Mouse (Mus musculus) heart, adult 8-10 months (tissue): Measurements from ENCODE around the gene Itga6. TPM values are rescaled to one million over a fixed set of nuclear protein-coding genes. Genes with fewer than 3 reads are reported as not detected.

Experiments
- DNase-seq: peaks from one replicate; pipeline ENCODE4 v3.0.0; 2022; ENCODE audit warnings: low spot score
- total RNA-seq, 4 experiments: library from RNA; stranded (reverse); gene quantifications; 2 replicates each; pipeline ENCODE4 v1.2.4; 2022

Itga6 gene
- total RNA-seq, 4 experiments from 2014 or later, result 29.1 to 67.1 (median 46.3) TPM

DNA sequence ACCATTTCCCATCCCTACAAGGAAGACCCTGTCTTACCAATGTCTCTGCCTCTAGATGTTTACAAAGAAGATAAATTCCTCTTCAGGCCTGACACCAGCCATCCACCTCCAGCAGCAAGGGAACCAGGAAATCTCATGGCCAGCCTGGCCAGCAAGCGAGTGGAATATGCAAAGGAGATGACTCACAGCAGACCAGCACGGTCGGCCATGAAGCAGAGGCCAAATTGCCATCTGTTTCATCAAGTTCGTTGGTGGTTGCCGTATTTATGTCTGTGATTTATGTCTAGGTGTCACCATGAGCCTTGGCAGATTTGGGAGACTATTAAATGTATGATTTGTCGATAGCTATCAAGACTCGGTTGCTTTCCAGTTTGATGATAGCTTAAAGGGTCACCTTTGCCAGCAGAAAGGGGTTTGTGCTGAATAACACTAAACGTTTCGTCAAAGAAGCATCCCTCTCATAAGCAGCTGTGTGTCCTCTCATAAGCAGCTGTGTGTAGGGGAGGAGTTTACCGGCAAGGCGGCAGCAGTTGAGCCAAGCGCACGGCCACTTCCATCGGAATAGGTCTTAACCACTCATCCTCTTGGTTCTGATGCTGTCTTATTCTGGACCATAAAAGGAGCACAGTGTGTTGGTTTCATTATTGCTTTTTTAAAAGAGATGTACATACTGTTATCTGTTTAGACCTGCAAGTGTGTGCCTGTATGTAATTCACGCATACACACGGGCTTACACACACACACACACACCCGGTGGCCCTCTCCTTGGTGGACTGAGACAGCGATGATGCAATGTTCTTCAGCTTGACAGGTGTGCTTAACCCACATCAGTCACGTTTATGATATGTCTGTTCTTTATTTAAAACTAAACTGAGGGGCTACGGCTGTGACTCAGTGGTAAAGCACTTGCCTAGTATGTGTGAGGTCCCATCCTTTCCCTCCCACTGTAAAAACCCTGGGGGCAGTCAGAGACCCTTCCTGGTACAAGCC is 14.5 kb upstream of the Itga6 start:
- no peak for DNase-seq

DNA sequence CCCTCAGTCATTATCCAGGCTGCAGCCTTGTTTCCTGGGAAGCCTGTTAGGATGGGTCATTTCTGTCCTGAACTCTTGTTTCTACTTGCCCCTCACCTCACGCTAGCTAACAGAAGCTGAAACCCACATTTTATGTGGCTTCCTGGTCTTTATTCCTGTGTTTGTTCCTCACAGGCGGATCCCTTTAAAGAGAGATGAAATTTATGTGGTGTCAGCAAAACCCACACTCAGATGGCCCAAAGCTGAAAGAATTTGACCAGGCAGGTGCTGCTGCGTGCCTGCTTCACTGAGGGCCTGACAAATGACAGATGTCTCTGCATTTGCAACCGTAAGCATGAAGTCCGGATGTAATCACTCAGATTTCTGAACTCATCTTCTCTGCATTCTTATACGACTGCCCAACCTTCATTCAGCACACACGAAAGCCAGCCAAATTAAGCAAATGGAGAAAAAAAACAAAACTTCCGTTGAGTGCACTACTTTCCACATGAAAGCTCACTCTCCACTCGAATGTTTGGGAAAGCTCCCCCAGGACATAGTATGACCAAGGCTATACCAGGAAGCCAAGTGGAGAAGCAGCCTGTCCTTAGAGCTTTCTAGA is 10.5 kb upstream of the Itga6 start:
- no peak for DNase-seq

DNA sequence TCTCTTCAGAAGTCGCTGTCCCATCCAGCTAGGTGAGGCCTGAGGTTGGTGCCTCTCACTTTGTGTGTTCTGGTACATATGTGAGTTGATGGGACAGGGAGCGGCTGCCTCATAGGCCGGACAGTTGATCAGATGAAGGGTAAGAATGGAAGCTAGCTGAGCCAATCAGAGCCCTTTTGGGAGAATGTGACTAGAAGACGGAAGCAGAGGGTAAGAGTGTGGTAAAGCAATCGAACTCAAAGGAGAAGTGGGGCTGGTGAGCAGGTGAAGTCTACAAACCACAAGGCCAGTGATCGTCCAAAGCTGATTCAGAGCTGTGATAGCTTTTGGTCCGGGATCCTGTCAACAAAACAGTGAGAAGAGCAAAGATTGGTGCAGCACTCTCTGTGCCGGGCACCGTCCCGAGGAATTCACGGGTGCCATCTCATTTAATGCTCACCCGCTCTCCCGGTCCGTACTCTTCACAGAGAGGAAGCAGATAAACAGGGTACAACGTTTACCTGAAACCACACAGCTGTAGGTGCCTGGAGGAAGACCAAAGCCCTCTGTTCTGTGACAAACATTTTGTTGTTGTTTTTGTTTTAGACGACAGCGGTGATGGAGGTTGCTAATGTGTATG is 9.8 kb upstream of the Itga6 start:
- no peak for DNase-seq

DNA sequence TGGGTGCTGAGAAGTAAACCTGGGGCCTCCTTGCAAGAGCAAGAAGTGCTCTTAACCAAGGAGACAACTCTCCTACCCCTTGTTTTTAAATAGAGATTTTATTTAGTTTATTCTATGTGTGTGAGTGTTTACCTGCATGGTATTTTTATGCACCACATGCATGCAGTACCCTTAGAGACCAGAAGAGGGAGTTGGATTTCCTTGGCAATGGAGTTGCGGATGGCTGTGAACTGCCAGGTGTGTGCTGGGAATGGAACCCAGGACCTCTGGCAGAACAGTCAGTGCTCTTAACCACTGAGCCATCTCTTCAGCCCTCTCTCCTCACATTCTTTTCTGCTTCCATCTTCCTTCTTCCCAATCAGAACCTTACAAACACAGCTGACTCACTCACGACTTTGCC is 9.2 kb upstream of the Itga6 start:
- DNase-seq, result no peak

DNA sequence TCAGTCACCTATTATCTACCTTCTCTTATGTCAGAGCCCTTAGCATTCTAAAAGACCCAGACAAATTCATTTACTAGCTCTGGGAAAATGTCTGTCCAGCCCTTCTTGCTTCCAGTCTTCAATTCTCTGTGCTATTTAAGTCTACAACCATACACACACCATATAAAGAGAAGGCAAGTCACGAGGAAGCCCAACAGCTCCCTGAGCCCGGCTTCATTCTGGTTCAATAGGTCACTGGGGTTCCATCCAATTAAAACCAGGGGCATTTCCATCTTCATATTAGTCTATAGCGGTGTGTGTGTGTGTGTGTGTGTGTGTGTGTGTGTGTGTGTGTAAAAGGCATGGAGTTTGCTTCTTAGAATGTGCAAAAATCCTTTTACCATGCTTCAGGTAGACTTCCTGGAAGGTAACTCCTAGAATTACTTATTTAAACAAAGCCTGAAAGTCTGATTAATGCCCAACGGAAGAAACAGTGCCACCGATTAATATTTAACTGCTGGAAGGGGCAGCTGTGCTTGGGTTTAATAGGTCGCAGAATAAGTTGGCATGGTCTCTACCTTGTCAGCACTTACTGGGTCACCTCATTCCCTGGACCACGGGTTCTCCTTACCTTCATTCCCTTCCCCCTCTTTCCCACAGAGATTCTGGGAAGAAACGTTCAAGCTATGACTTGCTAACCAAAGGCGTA is 6.1 kb upstream of the Itga6 start:
- DNase-seq, result no peak

DNA sequence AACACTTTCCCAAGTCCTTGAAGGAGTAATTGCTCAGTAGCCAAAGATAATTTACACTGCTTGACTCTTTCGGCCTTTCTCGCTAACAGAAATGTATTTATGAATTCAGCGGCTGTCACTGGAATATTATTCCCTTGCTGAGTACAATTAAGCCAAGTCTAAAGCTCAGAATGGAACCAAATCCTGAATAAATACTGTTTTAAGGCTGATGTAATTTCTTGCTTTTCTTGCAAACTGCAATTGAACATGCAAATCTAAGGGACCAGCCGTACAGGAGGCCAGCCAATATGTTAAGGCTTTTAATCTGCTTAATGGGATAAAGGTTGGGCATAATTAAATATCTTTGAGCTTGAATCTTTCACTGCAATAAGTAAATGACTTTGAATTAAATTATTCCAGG is 2.9 kb upstream of the Itga6 start:
- DNase-seq, result no peak

DNA sequence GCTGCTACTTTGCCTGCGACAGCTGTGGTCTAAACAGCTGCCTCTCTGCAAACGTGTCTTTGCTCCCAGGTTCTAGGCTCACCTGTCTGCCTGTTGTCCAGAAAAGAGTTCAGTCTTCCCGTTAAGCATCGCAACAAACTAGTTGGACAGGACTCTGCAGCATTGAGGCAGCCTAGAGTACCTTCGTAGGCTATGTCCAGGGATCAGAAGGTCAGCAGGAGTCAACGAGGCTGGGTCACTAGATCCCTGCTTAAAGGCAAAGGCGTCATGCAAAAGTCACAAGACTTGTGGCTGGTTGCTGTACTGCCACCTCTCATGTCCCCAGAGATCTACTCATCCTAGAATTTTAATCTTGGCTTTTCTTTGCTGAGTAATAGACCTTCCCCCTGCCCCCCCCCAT is 2.0 kb upstream of the Itga6 start:
- no peak for DNase-seq

DNA sequence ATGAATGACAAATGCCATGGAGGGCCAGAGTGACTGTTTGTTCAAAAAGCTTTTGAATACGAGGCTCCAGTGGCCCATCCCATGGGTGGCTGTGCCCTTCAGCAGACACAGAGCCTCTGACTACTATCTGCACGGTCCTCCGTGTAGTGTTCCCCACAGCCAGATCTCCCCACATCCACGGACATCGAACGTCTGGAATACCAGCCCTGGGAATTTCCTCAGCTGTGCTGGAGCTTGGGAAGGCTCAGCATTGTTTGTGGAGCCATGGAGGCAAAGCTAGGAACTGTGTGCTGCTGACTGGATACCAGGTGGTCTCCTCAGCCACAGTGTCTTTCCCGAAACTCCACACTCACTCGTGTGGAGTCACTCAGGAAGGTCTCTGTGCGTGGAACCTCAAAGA is 1.1 kb upstream of the Itga6 start:
- no peak for DNase-seq

DNA sequence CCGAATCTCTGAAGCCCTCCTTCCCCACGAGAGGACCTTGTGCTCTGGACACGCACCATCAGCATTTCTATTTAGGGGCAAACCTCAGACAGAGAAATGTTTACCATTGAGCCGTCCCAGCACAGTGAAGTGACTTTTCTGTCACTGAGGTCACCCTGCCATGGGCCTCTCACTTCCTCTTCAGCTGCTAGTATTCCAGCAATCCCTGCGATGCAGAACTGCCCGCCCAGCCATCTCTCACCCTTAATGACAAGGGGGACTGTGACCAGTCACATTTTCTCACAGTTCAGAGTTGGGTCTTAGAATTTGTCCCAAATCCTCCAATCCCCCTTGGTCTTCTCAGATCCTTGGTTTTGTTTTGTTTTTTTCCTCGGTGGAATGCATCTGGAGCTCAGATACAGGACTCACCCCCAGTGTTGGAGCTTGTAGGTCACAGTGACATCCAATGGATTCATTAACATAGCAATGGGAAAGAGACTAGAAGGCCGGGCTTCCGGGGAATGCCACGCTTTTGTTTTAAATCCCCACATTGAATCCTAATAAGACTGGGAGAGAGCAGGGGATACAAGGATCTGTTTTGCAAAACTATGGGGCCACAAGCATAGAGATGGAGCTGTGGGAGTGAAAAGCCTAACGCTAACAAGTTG is 432 bp upstream of the Itga6 start:
- DNase-seq, result no peak

DNA sequence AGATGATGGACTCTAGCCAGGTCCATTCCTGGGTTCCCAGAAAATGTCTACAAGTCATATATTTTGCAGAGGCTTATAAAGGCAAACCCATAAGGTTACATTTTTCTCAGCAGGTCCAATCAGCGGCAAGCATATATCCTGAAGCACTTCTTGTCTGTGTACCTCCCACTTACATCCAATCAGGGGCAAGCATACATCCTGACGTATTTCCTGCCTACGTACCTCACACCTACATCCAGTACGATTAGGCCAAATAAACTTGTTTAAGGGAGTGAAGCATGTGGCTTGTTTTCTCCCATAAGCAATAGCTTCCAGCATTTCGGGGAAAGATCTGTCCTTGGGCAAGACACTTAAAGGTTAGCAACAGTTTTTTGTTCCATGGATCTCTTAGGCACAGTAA is 3.0 kb downstream of the Itga6 start:
- DNase-seq, result no peak

DNA sequence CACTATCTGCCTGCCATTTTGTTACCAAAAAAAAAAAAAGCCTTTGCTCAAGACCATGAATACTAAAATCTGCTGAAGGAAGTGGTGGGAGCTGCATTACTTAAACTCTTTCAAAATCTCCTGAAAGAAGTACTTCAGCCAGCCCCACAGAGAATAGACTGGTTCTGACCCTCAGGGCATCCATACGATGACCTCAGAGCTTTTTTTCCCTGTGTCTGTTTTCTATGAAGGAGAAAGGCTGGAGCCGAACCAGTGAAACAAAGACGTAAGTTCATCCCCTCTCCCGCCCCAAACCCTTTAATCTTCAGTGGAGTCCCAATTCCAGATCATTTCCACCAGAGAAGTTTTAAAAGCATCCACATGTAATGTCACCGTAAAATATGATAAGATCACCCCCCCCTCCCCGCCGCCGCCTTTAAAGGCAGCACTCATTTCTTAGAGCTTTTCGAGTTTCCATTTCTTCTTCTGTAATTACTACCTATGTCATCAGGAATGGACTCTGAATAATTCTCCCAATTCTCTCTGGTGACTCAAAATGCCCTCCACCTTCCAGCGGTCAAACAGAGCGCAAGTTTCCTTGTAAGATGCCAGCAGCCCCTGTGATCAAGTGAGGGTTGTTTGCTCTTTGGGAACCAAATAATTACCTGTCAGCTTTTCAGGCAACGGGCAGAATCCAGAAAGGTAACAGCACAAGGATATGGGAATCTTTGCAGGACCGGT is 4.1 kb downstream of the Itga6 start:
- DNase-seq, result no peak

DNA sequence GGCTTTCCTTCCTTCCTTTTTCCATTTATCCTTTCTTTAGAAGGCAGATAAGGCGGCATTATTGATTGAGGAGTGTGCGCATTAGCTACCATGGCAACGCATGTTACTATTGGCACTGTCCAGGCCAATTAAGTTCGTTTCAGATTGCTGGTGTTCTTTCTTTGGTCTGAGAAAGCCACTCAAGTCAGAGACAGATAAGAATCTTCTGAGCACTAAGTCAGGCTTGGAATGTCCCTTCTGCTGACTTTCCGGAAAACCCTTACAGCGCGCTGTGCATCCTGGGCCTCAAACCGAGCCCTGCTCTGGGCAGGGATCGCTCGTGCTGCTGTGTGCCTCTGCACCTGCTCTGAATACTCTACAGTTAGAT is 4.7 kb downstream of the Itga6 start:
- no peak for DNase-seq

DNA sequence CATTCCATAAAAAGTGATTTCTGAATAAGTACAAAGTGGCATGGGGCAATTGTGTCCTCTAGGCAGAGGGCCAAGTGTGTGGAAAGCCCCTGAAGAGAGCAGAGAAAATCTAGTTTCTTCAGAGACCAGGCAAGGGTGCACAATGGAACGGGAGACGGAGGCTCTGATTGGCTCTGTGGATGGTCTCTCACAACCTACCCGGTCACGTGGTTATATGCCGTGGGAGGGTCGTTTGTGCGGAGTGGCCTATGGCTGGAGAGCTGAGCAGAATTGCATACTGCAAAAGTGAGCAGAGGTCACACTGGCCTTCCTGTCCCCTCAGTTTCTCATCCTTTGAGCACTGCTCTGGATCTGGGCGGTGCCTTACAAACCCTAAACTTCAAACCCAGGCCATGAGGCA is 5.9 kb downstream of the Itga6 start:
- no peak for DNase-seq

DNA sequence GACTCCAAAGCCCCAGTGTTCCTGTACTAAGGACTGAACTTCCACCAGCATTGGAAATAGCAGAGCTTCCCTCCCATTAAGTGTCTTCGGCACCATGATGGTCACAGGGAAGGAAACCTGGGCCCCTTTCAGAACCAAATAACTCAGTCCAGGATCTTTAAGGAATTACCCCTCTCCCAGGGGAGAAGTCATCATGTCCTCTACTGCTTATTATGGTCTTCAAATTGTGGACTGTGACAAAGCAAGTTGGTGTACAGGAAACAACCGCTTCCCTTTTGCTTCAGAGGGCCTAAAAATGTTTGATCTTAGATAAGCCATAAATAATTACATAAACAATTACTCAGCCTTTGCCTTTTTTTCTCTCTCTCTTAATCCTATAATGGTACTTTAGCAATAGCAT is 6.4 kb downstream of the Itga6 start:
- peak; percentile 62 for DNase-seq

DNA sequence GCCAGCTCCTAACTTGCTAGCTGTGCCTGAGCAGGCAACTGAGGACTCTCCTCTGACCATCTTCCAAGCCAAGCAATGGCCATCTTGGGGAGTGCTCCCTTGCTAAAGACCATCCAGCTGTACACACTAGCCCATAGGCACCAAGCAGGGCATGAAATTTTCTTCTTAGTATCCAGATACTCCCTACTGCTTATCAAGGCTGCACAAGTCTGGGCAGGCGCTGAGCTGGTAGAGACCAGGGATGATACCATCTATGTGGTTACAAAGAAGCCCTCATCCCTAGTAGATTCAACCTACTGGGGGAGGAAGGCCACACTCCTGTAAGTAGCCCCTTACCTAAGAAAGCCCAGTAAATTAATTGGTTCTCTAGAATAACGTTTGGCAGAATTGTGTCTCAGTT is 7.0 kb downstream of the Itga6 start:
- DNase-seq, result no peak

DNA sequence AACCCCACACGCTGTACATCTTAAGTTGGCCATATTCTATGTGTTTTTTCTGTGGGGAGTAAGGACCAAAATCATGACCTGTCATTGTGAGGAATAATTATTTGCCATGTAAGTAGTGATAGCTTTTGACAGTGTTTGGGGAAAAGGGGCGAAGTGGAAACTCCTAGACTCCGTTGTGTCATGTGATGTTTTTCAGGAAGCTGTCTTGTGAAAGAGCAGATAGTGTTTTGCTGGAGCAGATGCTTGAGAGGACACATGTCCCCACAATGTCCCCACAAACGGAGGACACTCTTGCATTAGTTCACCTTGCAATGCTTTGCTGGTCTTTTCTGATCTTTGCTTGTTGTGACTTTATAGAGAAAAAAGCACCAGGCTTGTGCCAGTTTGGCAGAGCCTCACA is 7.7 kb downstream of the Itga6 start:
- DNase-seq, result no peak

DNA sequence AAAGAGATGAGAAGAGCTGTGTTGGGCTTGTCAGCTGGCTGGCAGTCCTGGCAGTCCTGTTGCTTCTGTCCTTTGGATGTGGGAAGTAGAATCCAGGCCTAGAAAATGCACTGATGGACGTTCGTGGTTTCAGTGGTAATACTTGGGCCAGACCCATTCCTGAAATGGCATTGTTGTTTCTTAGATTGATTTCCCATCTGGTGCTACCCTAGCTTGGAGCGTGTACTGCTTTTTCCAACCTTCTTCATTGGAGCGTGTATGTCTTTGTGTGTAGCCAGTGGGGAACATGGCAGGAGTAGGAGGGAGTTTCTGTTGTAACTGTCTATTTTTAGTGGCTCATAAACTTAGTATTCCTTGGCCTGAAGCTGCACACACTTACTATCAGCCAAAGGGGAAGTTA is 10.3 kb downstream of the Itga6 start:
- DNase-seq, result peak; percentile 31

DNA sequence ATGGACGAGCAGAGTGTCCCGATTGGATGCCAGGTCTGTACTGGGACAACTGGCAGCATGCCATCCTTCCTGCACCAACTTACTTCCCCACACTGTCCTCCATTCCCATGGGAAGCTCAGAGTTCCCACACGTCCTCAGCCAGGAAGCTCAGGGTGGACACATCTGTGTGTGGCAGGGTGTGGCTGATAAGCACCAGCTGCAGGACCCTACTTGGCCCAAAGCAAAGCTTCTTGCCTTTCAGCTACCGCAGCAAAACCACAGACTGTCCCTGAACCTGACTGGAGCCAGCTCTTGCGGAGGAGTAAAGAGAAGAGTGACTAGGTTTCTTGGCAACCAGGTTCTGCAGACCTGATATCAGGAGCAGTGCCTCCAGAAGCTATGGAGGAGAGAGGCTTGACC is 11.7 kb downstream of the Itga6 start:
- peak; percentile 59 for DNase-seq

DNA sequence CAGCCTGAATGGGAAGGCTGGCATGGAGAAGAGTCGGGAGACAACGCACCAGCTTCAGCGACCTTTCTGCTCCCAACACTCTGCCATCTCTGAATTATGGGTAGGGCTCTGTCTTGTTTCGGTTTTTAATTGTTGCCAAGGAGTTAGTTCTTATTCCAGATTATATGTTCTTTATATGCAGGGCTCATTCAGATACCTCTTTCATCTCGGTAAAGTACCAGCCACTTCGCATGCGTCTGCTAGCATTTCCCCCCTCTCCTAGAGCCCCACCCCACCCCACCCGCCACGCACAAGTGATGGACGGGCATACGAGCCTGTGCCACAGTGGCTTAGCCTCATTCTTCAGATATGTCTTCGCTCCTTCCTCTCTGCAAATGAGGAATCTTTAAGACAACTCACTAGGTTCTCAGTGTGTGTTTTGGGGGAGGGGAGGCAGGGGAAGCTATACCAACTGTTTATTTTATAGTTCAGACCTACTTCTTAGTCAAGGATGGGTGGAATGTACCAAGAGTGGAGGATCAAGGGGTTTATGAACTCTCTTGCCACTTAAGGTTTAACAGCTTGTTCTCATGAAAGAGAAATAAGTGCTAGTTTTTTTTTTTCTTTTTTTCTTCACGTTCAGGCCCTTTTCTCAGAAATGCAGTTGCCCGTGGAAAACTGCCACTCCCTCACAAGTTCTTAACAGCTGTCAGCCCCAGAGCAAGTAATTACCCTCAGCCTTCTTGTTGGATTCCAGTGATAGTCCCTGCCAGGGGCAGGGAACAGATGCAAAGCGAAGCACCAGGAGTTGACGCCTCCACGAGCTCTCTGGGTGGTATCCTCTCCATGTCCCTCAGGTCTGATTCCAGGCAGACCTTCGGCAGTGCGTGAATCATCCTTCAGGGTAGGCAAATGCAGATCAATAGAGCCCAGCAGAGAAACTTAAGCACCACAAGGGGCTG is 13.4 kb downstream of the Itga6 start:
- no peak for DNase-seq

DNA sequence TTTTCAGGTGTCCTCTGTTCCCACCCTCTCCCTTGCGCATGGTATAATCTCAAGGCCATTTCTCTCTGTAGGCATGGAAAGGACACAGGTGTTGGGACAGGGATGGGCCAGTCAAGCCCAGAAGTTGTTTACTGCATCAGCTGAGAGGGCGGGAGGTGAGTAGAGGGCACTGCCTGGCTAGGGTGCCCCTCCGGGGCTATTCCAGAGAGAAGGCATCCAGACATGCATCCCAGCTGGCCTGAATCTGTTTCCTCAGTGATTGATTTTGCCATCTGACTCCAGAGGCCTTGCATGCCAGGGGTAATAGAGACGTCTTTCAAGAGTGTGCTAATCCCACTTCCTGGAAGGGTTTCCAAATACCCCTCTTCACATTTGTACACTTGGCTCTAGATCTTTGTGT is 14.7 kb downstream of the Itga6 start:
- no peak for DNase-seq
